Mouse (Mus musculus) heart, adult 2 months (tissue): ENCODE data around the gene Arhgef10l. TPM values are rescaled to one million over a fixed set of nuclear protein-coding genes. Genes with fewer than 3 reads are reported as not detected.

Experiments
- DNase-seq, 2 experiments: peaks; one replicate each; pipeline ENCODE4 v3.0.0; 2021
- H3K27ac ChIP-seq: fragments of 200-600 bp; 2 replicates; pipeline ENCODE4 v1.8.1; 2022
- H3K27me3 ChIP-seq: fragments of 200-500 bp; 2 replicates; pipeline ENCODE4 v1.6.1; 2012; ENCODE audit warnings: mild to moderate bottlenecking, low read length, inconsistent platforms, mixed read lengths; ENCODE audit not compliant: control insufficient read depth, insufficient read depth
- H3K36me3 ChIP-seq: fragments of 200-500 bp; 2 replicates; pipeline ENCODE4 v1.6.1; 2012; ENCODE audit warnings: low read length, inconsistent platforms; ENCODE audit not compliant: control insufficient read depth, insufficient read depth
- H3K4me1 ChIP-seq: fragments of 200-500 bp; 2 replicates; pipeline ENCODE4 v1.6.1; 2011; ENCODE audit warnings: low read length; ENCODE audit not compliant: control insufficient read depth, insufficient read depth
- H3K4me3 ChIP-seq: fragments of 200-600 bp; 2 replicates; pipeline ENCODE4 v1.8.1; 2022
- H3K79me2 ChIP-seq: fragments of 200-500 bp; replicated peaks from 2 replicates; pipeline ENCODE4 v1.6.1; 2012; ENCODE audit warnings: mild to moderate bottlenecking, inconsistent platforms, low read length, moderate library complexity, mixed read lengths; ENCODE audit not compliant: control insufficient read depth, insufficient read depth
- H3K9ac ChIP-seq: fragments of 200-500 bp; 2 replicates; pipeline ENCODE4 v1.6.1; 2012; ENCODE audit warnings: low read depth, mild to moderate bottlenecking, control low read depth, inconsistent platforms, low read length, mixed read lengths
- CTCF ChIP-seq: fragments of 200-600 bp; IDR thresholded peaks from 2 replicates; pipeline ENCODE4 v1.8.1; 2022; ENCODE audit warnings: antibody characterized with exemption, mild to moderate bottlenecking, moderate library complexity
- EP300 ChIP-seq: fragments of 200-500 bp; IDR thresholded peaks from 2 replicates; pipeline ENCODE4 v1.6.1; 2011; ENCODE audit warnings: low read depth, low read length, control low read depth; ENCODE audit not compliant: insufficient read depth
- POLR2A ChIP-seq: fragments of 200-500 bp; IDR thresholded peaks from 2 replicates; pipeline ENCODE4 v1.6.1; 2011; ENCODE audit warnings: mild to moderate bottlenecking, low read depth, low read length, control low read depth; ENCODE audit not compliant: insufficient read depth
- WGBS: fragments of 180-500 bp; shearing (Covaris S2); methylation state at CpG from one replicate; pipeline ENCODE4 v1.1.7; 2018; 5-methylcytosine and 5-hydroxymethylcytosine counted together
- intact Hi-C: fragments of 180-260 bp; cut with DNase I; formaldehyde crosslinking; loops from one replicate; pipeline ENCODE4 v1.15.1; 2025
- polyA plus RNA-seq: library from polyadenylated mRNA; depleted of rRNA; stranded (reverse); fragments of >200 nt; gene quantifications from 2 replicates; pipeline ENCODE4 v1.2.3, GENCODE M21; 2012
- total RNA-seq, 2 experiments: library from RNA; stranded (reverse); gene quantifications; 2 replicates each; pipeline ENCODE4 v1.2.3; 2021

Arhgef10l gene
- total and polyA plus RNA-seq, 3 experiments = 54.7 to 74.4 (median 61.0) TPM

DNA sequence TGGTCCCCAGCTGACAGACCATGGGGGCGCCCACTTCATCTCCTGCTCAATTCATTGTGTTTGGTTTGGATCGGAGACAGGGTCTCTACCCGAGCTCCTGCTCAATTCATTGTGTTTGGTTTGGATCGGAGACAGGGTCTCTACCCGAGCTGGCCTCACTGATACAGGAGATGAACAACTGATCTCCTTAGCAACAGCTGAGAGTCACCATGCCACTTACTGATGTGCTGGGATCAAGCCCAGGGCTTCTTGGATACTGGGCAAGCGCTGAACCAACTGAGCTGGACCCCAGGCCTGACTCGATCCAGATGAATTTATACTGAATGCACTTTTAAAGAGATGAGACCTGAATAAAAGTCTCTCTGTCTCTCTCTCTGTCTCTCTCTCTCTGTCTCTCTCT is 59.6 kb downstream of the Arhgef10l start:
- no peak for DNase-seq
- intact Hi-C loops = no loop called here
- no peaks in the 10 kb centered on the region for H3K36me3 ChIP-seq
- H3K79me2 ChIP-seq = no peaks in the 10 kb centered on the region
- WGBS = 73% methylated on average over 7 of the region's 7 CpGs
- H3K27me3 ChIP-seq = no peaks in the 10 kb centered on the region
- H3K4me1 ChIP-seq = peaks cover 2% of the 10 kb centered on the region
- no peak overlapping the region for H3K9ac ChIP-seq
- TF ChIP-seq EP300 (no peak), CTCF (no peak), POLR2A (no peak)
- H3K4me3 ChIP-seq = no peak overlapping the region
- H3K27ac ChIP-seq = no peak overlapping the region

DNA sequence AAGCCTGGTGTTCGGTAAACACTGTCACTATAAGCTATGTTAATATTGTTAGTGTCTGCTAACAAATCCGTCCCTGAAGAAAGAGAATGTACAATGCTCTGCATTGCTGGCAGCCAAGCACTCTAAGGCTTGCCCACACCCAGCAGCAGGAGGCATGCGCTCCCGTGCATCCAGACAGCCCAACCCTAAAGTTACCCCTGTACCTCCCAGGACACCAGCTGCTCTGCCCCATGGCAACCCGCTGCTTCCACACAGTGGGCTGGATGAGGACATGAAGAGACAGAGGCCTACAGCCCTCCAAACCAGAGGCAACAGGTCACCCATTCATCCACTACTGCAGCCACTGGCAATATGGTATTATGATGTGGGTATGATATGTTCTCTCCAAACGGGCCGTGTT is 60.0 kb downstream of the Arhgef10l start:
- intact Hi-C loops = no loop called here
- WGBS = 75% methylated on average over 7 of the region's 7 CpGs
- H3K4me3 ChIP-seq = no peak overlapping the region
- no peaks in the 10 kb centered on the region; the same call in 1 of the 2 replicates for H3K4me1 ChIP-seq
- H3K27ac ChIP-seq = no peak overlapping the region
- H3K36me3 ChIP-seq = no peaks in the 10 kb centered on the region
- no peak overlapping the region for H3K9ac ChIP-seq
- no peaks in the 10 kb centered on the region for H3K79me2 ChIP-seq
- no peaks in the 10 kb centered on the region for H3K27me3 ChIP-seq
- TF ChIP-seq EP300 (no peak), POLR2A (no peak), CTCF (no peak)
- DNase-seq = no peak

DNA sequence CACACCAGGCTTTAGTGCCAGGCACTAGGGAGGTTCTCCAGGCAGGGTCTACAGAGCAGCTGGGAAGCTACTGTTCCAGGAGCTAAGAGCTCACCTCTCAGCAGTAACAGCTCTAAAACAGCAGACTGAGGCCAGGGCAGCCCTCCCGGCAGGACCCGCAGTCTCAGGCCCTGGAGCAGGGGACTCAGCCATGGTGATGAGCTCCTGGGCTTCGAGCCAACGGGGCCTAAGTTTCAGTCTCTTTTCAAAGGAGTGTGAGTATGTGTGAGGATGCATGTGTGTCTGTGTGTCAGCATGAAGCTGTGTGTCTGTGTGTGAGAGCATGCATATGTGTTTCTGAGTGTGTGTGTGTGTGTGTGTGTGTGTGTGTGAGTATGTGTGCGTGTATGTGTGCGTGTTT is 60.6 kb downstream of the Arhgef10l start:
- TF ChIP-seq CTCF (no peak), POLR2A (no peak), EP300 (no peak)
- Histone ChIP-seq H3K9ac (no peak overlapping the region), H3K4me1 (no peaks in the 10 kb centered on the region; the same call in 1 of the 2 replicates), H3K27ac (no peak overlapping the region), H3K79me2 (no peaks in the 10 kb centered on the region), H3K4me3 (no peak overlapping the region), H3K27me3 (no peaks in the 10 kb centered on the region), H3K36me3 (no peaks in the 10 kb centered on the region)
- intact Hi-C loops = no loop called here
- DNase-seq = no peak
- WGBS = 75% methylated on average over 6 of the region's 6 CpGs

DNA sequence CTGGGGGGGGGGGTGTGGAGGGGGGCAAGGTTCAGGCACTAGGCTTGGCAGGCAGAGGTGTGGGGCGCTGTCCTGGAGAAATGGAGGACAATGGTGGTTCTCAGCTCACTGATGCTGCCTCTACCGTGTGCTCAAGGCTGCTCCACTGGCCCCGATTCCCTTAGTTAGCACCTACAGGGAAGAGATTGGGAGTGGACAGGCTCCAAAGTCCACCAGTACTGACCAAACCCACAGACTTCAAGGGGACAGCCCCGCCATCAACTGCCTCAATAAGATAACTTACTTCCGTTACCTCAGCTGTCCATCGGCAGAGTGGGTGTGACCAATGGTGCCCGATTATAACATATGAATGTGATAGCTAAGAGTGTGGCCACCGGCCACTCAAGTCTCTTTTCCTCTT is 61.3 kb downstream of the Arhgef10l start:
- intact Hi-C loops = no loop called here
- no peaks in the 10 kb centered on the region for H3K27me3 ChIP-seq
- no peaks in the 10 kb centered on the region for H3K36me3 ChIP-seq
- 93% methylated on average over 8 of the region's 8 CpGs for WGBS
- H3K4me3 ChIP-seq = no peak overlapping the region
- H3K27ac ChIP-seq = no peak overlapping the region
- no peak for TF ChIP-seq EP300
- no peak for TF ChIP-seq CTCF
- no peak for TF ChIP-seq POLR2A
- H3K9ac ChIP-seq = no peak overlapping the region
- DNase-seq = no peak
- no peaks in the 10 kb centered on the region for H3K79me2 ChIP-seq
- H3K4me1 ChIP-seq = no peaks in the 10 kb centered on the region

DNA sequence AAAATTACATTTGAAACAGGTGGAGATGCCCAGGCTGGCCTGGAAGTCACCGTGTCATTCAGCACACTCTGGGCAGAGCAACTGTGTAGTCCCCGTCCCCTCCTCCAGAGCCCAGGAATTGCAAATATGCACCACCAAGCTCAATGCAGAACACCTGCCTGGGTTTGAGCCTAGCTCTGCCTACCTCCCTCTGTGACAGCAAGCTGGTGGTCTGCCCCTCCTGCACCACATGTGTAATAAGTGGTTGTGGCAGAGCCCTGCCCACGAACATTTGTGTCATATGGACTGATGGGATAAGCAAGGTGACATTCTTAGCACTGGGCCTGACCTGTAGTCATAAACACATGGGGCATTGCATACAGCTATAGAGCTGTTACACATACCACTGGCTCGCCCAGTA is 63.8 kb downstream of the Arhgef10l start:
- 83% methylated on average over 4 of the region's 4 CpGs for WGBS
- intact Hi-C loops = no loop called here
- no peak overlapping the region for H3K4me3 ChIP-seq
- H3K9ac ChIP-seq = no peak overlapping the region
- no peaks in the 10 kb centered on the region; the same call in 1 of the 2 replicates for H3K4me1 ChIP-seq
- H3K27me3 ChIP-seq = no peaks in the 10 kb centered on the region
- H3K36me3 ChIP-seq = no peaks in the 10 kb centered on the region
- DNase-seq = no peak
- H3K79me2 ChIP-seq = no peaks in the 10 kb centered on the region
- TF ChIP-seq EP300 = no peak
- no peak for TF ChIP-seq CTCF
- TF ChIP-seq POLR2A = no peak
- no peak overlapping the region for H3K27ac ChIP-seq

DNA sequence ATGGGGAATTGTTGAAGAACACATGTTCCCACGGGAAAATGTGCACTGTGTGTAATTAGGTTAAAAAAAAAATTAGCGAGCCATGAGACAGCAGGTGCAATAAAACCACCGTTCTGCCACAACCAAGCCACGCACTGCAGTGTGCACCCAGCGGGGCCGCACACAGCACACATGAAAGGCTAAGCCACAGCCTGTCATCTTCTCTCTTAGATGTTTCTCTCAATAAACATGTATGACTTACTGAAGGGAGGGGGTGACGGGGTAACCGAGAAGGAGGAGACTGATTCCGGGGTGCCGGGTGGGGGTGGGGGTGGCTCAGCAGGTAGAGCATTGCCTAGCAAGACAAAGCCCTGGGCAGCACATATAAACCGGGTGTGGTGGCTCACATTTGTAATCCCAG is 64.7 kb downstream of the Arhgef10l start:
- Histone ChIP-seq H3K9ac (no peak overlapping the region), H3K36me3 (no peaks in the 10 kb centered on the region), H3K4me1 (no peaks in the 10 kb centered on the region; the same call in 1 of the 2 replicates), H3K4me3 (no peak overlapping the region), H3K27me3 (no peaks in the 10 kb centered on the region), H3K27ac (no peak overlapping the region), H3K79me2 (no peaks in the 10 kb centered on the region)
- DNase-seq = no peak
- intact Hi-C loops = no loop called here
- WGBS = 88% methylated on average over 11 of the region's 11 CpGs
- TF ChIP-seq POLR2A (no peak), EP300 (no peak), CTCF (no peak)
